Mouse (Mus musculus) CH12.LX (cell line): Measurements from ENCODE around the gene Cdh4. TPM values are rescaled to one million over a fixed set of nuclear protein-coding genes. Genes with fewer than 3 reads are reported as not detected.

Experiments
- DNase-seq: peaks from one replicate; pipeline ENCODE4 v3.0.0-alpha.2; 2013; ENCODE audit errors: extremely low read depth
- H3K27ac ChIP-seq: 2 replicates; pipeline ENCODE4 v1.5.1; 2012; ENCODE audit warnings: low read depth, mild to moderate bottlenecking, control low read depth, moderate library complexity; ENCODE audit not compliant: insufficient read depth
- H3K27me3 ChIP-seq: replicated peaks from 2 replicates; pipeline ENCODE3; 2012; ENCODE audit warnings: inconsistent platforms
- H3K36me3 ChIP-seq, 2 experiments: replicated peaks in 1 of 2; 2 replicates each; pipeline versions ENCODE3 to v1.6.1; 2012; ENCODE audit warnings: inconsistent platforms in 1 of 2, low read length in 1 of 2, mild to moderate bottlenecking in 1 of 2, mixed read lengths in 1 of 2, moderate library complexity in 1 of 2; ENCODE audit not compliant: control insufficient read depth in 1 of 2, insufficient read depth in 1 of 2
- H3K4me1 ChIP-seq, 2 experiments: 2 replicates each; pipeline ENCODE4 v1.6.1; 2012; ENCODE audit warnings: inconsistent platforms in 1 of 2, moderate library complexity in 1 of 2; ENCODE audit not compliant: insufficient read depth in 2 of 2, control insufficient read depth in 1 of 2
- H3K4me2 ChIP-seq: 2 replicates; pipeline ENCODE4 v1.6.1; 2012; ENCODE audit warnings: low read depth, mild to moderate bottlenecking, control low read depth; ENCODE audit not compliant: poor library complexity, insufficient read depth, severe bottlenecking
- H3K4me3 ChIP-seq, 3 experiments: fragments of 150-350 bp in 1 of 3; sonication (generic) in 1 of 3; replicated peaks in 1 of 3; 2 replicates each; pipeline versions ENCODE3 to v1.5.1; 2011 to 2012; ENCODE audit warnings: low read depth in 2 of 3, low read length in 2 of 3, mild to moderate bottlenecking in 2 of 3, moderate library complexity in 2 of 3, control low read depth in 1 of 3, improper control_type of control experiment in 1 of 3, inconsistent platforms in 1 of 3, mixed read lengths in 1 of 3; ENCODE audit not compliant: poor library complexity in 1 of 3
- H3K79me2 ChIP-seq: replicated peaks from 2 replicates; pipeline ENCODE4 v1.6.1; 2012; ENCODE audit warnings: mild to moderate bottlenecking, moderate library complexity; ENCODE audit not compliant: control insufficient read depth, poor library complexity, insufficient read depth, severe bottlenecking; ENCODE audit errors: extremely low read depth
- H3K9ac ChIP-seq: 2 replicates; pipeline ENCODE4 v1.6.1; 2012; ENCODE audit warnings: low read depth, mild to moderate bottlenecking, control low read depth, moderate library complexity; ENCODE audit not compliant: insufficient read depth
- H3K9me3 ChIP-seq: replicated peaks from 2 replicates; pipeline ENCODE3; 2012; ENCODE audit warnings: low read length, inconsistent platforms, mixed read lengths
- BHLHE40 ChIP-seq: IDR thresholded peaks from 2 replicates; pipeline ENCODE4 v1.6.1; 2011; ENCODE audit warnings: mild to moderate bottlenecking, low read depth, low read length, improper control_type of control experiment
- CHD1 ChIP-seq: IDR thresholded peaks from 2 replicates; pipeline ENCODE4 v1.6.1; 2012; ENCODE audit warnings: low read depth, low read length, improper control_type of control experiment, inconsistent platforms
- CHD2 ChIP-seq: IDR thresholded peaks from 2 replicates; pipeline ENCODE4 v1.6.1; 2011; ENCODE audit warnings: low read length, improper control_type of control experiment
- CTCF ChIP-seq, 2 experiments: IDR thresholded peaks in 1 of 2; conservative IDR thresholded peaks in 1 of 2; 2 replicates each; pipeline ENCODE4 v1.5.1; 2011 to 2012; ENCODE audit warnings: low read depth in 2 of 2, low read length in 2 of 2, improper control_type of control experiment in 1 of 2, inconsistent platforms in 1 of 2, mild to moderate bottlenecking in 1 of 2, moderate library complexity in 1 of 2
- E2F4 ChIP-seq: IDR thresholded peaks from 2 replicates; pipeline ENCODE4 v1.6.1; 2011; ENCODE audit warnings: low read depth, low read length, improper control_type of control experiment; ENCODE audit not compliant: insufficient replicate concordance
- ELF1 ChIP-seq: IDR thresholded peaks from 2 replicates; pipeline ENCODE4 v1.6.1; 2014; ENCODE audit warnings: low read depth, mild to moderate bottlenecking, inconsistent platforms, low read length, improper control_type of control experiment
- EP300 ChIP-seq: IDR thresholded peaks from 2 replicates; pipeline ENCODE4 v1.6.1; 2011; ENCODE audit warnings: low read length, improper control_type of control experiment
- ETS1 ChIP-seq: conservative IDR thresholded peaks from 2 replicates; pipeline ENCODE4 v1.6.1; 2012; ENCODE audit warnings: low read depth, mild to moderate bottlenecking, inconsistent platforms, low read length, improper control_type of control experiment, moderate library complexity
- GABPA ChIP-seq: IDR thresholded peaks from 2 replicates; pipeline ENCODE4 v1.6.1; 2012; ENCODE audit warnings: low read depth, low read length, improper control_type of control experiment, inconsistent platforms; ENCODE audit not compliant: insufficient replicate concordance
- HCFC1 ChIP-seq: IDR thresholded peaks from 2 replicates; pipeline ENCODE4 v1.6.1; 2012; ENCODE audit warnings: low read depth, mild to moderate bottlenecking, inconsistent platforms, low read length, improper control_type of control experiment
- IRF4 ChIP-seq: IDR thresholded peaks from 2 replicates; pipeline ENCODE4 v1.6.1; 2014; ENCODE audit warnings: low read depth, mild to moderate bottlenecking, inconsistent platforms, low read length, improper control_type of control experiment
- JUN ChIP-seq: IDR thresholded peaks from 2 replicates; pipeline ENCODE4 v1.6.1; 2011; ENCODE audit warnings: low read depth, mild to moderate bottlenecking, low read length, improper control_type of control experiment, moderate library complexity; ENCODE audit not compliant: insufficient read depth
- JUND ChIP-seq: conservative IDR thresholded peaks from 2 replicates; pipeline ENCODE4 v1.6.1; 2011; ENCODE audit warnings: low read depth, low read length, improper control_type of control experiment
- KAT2A ChIP-seq: IDR thresholded peaks from 2 replicates; pipeline ENCODE4 v1.6.1; 2012; ENCODE audit warnings: low read length, improper control_type of control experiment, inconsistent platforms; ENCODE audit not compliant: insufficient replicate concordance
- MAFK ChIP-seq: IDR thresholded peaks from 2 replicates; pipeline ENCODE4 v1.6.1; 2011; ENCODE audit warnings: low read length, improper control_type of control experiment; ENCODE audit not compliant: insufficient replicate concordance
- MAX ChIP-seq: IDR thresholded peaks from 2 replicates; pipeline ENCODE4 v1.6.1; 2011; ENCODE audit warnings: low read length, improper control_type of control experiment
- MAZ ChIP-seq: IDR thresholded peaks from 2 replicates; pipeline ENCODE4 v1.6.1; 2012; ENCODE audit warnings: low read depth, mild to moderate bottlenecking, inconsistent platforms, low read length, improper control_type of control experiment, moderate library complexity
- MEF2A ChIP-seq: IDR thresholded peaks from 2 replicates; pipeline ENCODE4 v1.6.1; 2014; ENCODE audit warnings: low read depth, mild to moderate bottlenecking, inconsistent platforms, low read length, improper control_type of control experiment, borderline replicate concordance
- MXI1 ChIP-seq: IDR thresholded peaks from 2 replicates; pipeline ENCODE4 v1.6.1; 2011; ENCODE audit warnings: mild to moderate bottlenecking, low read depth, low read length, improper control_type of control experiment
- MYC ChIP-seq: IDR thresholded peaks from 2 replicates; pipeline ENCODE4 v1.6.1; 2011; ENCODE audit warnings: low read depth, mild to moderate bottlenecking, improper control_type of control experiment, low read length
- NELFE ChIP-seq: IDR thresholded peaks from 2 replicates; pipeline ENCODE4 v1.6.1; 2011; ENCODE audit warnings: low read depth, low read length, improper control_type of control experiment
- NRF1 ChIP-seq: IDR thresholded peaks from 2 replicates; pipeline ENCODE4 v1.6.1; 2014; ENCODE audit warnings: low read depth, mild to moderate bottlenecking, inconsistent platforms, low read length, improper control_type of control experiment, moderate library complexity
- PAX5 ChIP-seq: IDR thresholded peaks from 2 replicates; pipeline ENCODE4 v1.6.1; 2012; ENCODE audit warnings: low read length, inconsistent platforms, mixed read lengths
- POLR2A ChIP-seq: IDR thresholded peaks from 2 replicates; pipeline ENCODE4 v1.6.1; 2011; ENCODE audit warnings: low read depth, mild to moderate bottlenecking, improper control_type of control experiment, low read length
- POLR2AphosphoS2 ChIP-seq: IDR thresholded peaks from 2 replicates; pipeline ENCODE4 v1.6.1; 2011; ENCODE audit warnings: low read depth, low read length, improper control_type of control experiment
- RAD21 ChIP-seq: IDR thresholded peaks from 2 replicates; pipeline ENCODE4 v1.6.1; 2011; ENCODE audit warnings: low read depth, mild to moderate bottlenecking, low read length, improper control_type of control experiment, moderate library complexity
- RCOR1 ChIP-seq: conservative IDR thresholded peaks from 2 replicates; pipeline ENCODE4 v1.6.1; 2012; ENCODE audit warnings: low read depth, mild to moderate bottlenecking, inconsistent platforms, low read length, improper control_type of control experiment
- SIN3A ChIP-seq: IDR thresholded peaks from 2 replicates; pipeline ENCODE4 v1.6.1; 2012; ENCODE audit warnings: low read length, improper control_type of control experiment, inconsistent platforms
- SMC3 ChIP-seq: IDR thresholded peaks from 2 replicates; pipeline ENCODE4 v1.6.1; 2011; ENCODE audit warnings: low read depth, low read length, improper control_type of control experiment
- TBP ChIP-seq: conservative IDR thresholded peaks from 2 replicates; pipeline ENCODE4 v1.6.1; 2011; ENCODE audit warnings: low read depth, low read length, improper control_type of control experiment
- TCF12 ChIP-seq: IDR thresholded peaks from 2 replicates; pipeline ENCODE4 v1.6.1; 2014; ENCODE audit warnings: low read depth, mild to moderate bottlenecking, inconsistent platforms, low read length, improper control_type of control experiment
- UBTF ChIP-seq: IDR thresholded peaks from 2 replicates; pipeline ENCODE4 v1.6.1; 2012; ENCODE audit warnings: low read depth, mild to moderate bottlenecking, inconsistent platforms, low read length, improper control_type of control experiment, moderate library complexity
- USF1 ChIP-seq: IDR thresholded peaks from 2 replicates; pipeline ENCODE4 v1.6.1; 2014; ENCODE audit warnings: low read depth, mild to moderate bottlenecking, inconsistent platforms, low read length, improper control_type of control experiment
- USF2 ChIP-seq: conservative IDR thresholded peaks from 2 replicates; pipeline ENCODE4 v1.6.1; 2011; ENCODE audit warnings: low read depth, low read length, improper control_type of control experiment
- ZC3H11A ChIP-seq: IDR thresholded peaks from 2 replicates; pipeline ENCODE4 v1.6.1; 2012; ENCODE audit warnings: low read depth, mild to moderate bottlenecking, inconsistent platforms, low read length, improper control_type of control experiment
- ZKSCAN1 ChIP-seq: IDR thresholded peaks from 2 replicates; pipeline ENCODE4 v1.6.1; 2012; ENCODE audit warnings: low read depth, inconsistent platforms, low read length, improper control_type of control experiment, borderline replicate concordance
- ZMIZ1 ChIP-seq: IDR thresholded peaks from 2 replicates; pipeline ENCODE4 v1.6.1; 2012; ENCODE audit warnings: low read depth, mild to moderate bottlenecking, inconsistent platforms, low read length, improper control_type of control experiment
- ZNF384 ChIP-seq: IDR thresholded peaks from 2 replicates; pipeline ENCODE4 v1.6.1; 2012; ENCODE audit warnings: low read depth, low read length, improper control_type of control experiment, inconsistent platforms
- dilution Hi-C: fragments of 300-500 bp; cut with MboI; formaldehyde crosslinking; loops from 2 replicates; pipeline ENCODE4 v1.14.3; 2020; ENCODE audit warnings: low sequenced_read_pairs; ENCODE audit not compliant: extremely low pct_unique_long_range_greater_than_20kb, extremely low pct_ligation_motif_present
- in situ Hi-C: fragments of 300-500 bp; cut with MboI; formaldehyde crosslinking; loops from 3 replicates; pipeline ENCODE4 v1.14.3; 2019; ENCODE audit warnings: low sequenced_read_pairs, low pct_ligation_motif_present, low pct_unique_long_range_greater_than_20kb, mixed read lengths
- polyA plus RNA-seq: library from polyadenylated mRNA; unstranded; fragments of >175 nt; gene quantifications from 2 replicates; pipeline ENCODE4 v1.2.1, GENCODE M21; 2012; ENCODE audit warnings: low read depth; ENCODE audit not compliant: insufficient read length
- total RNA-seq, 2 experiments: library from RNA; depleted of rRNA; stranded (reverse); fragments of 300-350 nt in 1 of 2; fragments of >200 nt in 1 of 2; gene quantifications; 2 replicates each; pipeline ENCODE4 v1.2.3; 2012 to 2014

Cdh4 gene
- total and polyA plus RNA-seq, 3 experiments: not detected

- in situ Hi-C loops: no loop called here
- no peaks in the 10 kb centered on the region for H3K27me3 ChIP-seq
- no peaks in the 10 kb centered on the region for H3K79me2 ChIP-seq
- H3K9ac ChIP-seq: peak overlapping the region; percentile 59
- peak overlapping the region; percentile 86 for H3K4me2 ChIP-seq
- peak; percentile 57 for DNase-seq
- H3K27ac ChIP-seq: peak overlapping the region; percentile 52
- no peaks in the 10 kb centered on the region for H3K36me3 ChIP-seq
- peaks cover 19 to 57% of the 10 kb centered on the region in 2 experiments for H3K4me1 ChIP-seq
- dilution Hi-C loops: no loop called here
- peaks cover 2% of the 10 kb centered on the region for H3K9me3 ChIP-seq
- no peak for TF ChIP-seq MXI1
- no peak for TF ChIP-seq GABPA
- TF ChIP-seq NRF1: no peak
- TF ChIP-seq USF2: no peak
- TF ChIP-seq CHD1: no peak
- TF ChIP-seq TCF12: no peak
- TF ChIP-seq JUND: no peak
- no peak for TF ChIP-seq RCOR1
- TF ChIP-seq PAX5: no peak
- no peak for TF ChIP-seq MAFK
- no peak for TF ChIP-seq ZMIZ1
- TF ChIP-seq POLR2AphosphoS2: no peak
- TF ChIP-seq MAZ: no peak
- no peak for TF ChIP-seq SMC3
- peak; percentile 90 for TF ChIP-seq IRF4
- no peak for TF ChIP-seq MAX
- TF ChIP-seq KAT2A: no peak
- peak; percentile 74 for TF ChIP-seq MEF2A
- TF ChIP-seq NELFE: 0 out of 2 replicates have a peak, but pooled peaks have one; percentile 4
- no peak for TF ChIP-seq HCFC1
- TF ChIP-seq BHLHE40: no peak
- TF ChIP-seq ZNF384: no peak
- no peak for TF ChIP-seq POLR2A
- no peak for TF ChIP-seq MYC
- TF ChIP-seq CTCF (conservative IDR thresholded peaks at IDR 0.05 in 1 of 2, IDR thresholded peaks at IDR 0.05 in 1 of 2; ENCODE audit: low read depth in 2 of 2, low read length in 2 of 2): no peak
- TF ChIP-seq ETS1: peak; percentile 63
- no peak for TF ChIP-seq UBTF
- TF ChIP-seq ZC3H11A: no peak
- no peak for TF ChIP-seq USF1
- TF ChIP-seq SIN3A: 0 out of 2 replicates have a peak, but pooled peaks have one; percentile 20
- 0 out of 2 replicates have a peak, but pooled peaks have one; percentile 52 for TF ChIP-seq TBP
- no peak for TF ChIP-seq E2F4
- no peak for TF ChIP-seq ZKSCAN1
- no peak for TF ChIP-seq CHD2
- peak; percentile 13; the same call in 1 of the 2 replicates for TF ChIP-seq JUN
- TF ChIP-seq EP300: peak; percentile 72
- no peak for TF ChIP-seq ELF1
- no peak for TF ChIP-seq RAD21
- peak overlapping the region; percentile 34 to 47 (median 39) for H3K4me3 ChIP-seq
Observed at GRCm38 (mm10) chr2:179648573-179649263, 206.5 kb downstream of the Cdh4 start.
